Mouse (Mus musculus): Measurements from ENCODE around the gene Tada1.

DNA sequence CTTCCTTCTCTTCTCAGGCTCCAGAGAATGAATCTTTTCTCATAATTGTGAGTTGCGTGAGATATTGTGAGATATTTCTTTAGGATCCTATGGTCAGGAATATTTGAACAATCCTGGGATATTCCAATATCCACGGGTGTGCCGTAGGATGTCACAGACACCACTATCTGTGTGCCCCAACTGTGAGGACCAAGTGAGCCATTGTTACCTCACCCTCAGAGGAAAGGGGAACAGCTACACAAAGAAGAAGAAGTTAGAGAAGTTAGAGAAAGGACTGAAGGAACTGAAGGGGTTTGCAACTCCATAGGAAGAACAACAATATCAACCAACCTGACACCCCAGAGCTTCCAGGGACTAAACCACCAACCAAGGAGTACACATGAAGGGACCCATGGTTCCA, 63.1 kb downstream of the Tada1 start:
- TF ChIP-seq POLR2A (IDR thresholded peaks at IDR 0.05; ENCODE audit: insufficient read depth, low read depth, low read length), result no peak
- no peak for TF ChIP-seq CTCF (IDR thresholded peaks at IDR 0.05; ENCODE audit: insufficient read depth, low read depth, low read length)

Data from olfactory bulb, adult 2 months (tissue).